Mouse (Mus musculus): ENCODE results near the gene Zfp536.
"Not testable (repeated sequence)": the region's sequence is repeated elsewhere in the genome, so short reads cannot be mapped to it uniquely, and the experiment has no call there.

- TF ChIP-seq CTCF (IDR thresholded peaks at IDR 0.05; ENCODE audit: low read depth, low read length); POLR2A (IDR thresholded peaks at IDR 0.05; ENCODE audit: borderline replicate concordance, low read depth, low read length): not testable (repeated sequence)
These were observed 169.9 kb downstream of the Zfp536 start for GRCm38 (mm10) chr7:37603525-37603909.

Data from bone marrow macrophage, adult 2 months (primary cell).